Mouse (Mus musculus) thymus, adult 2 months (tissue): Measurements from ENCODE around the gene Gm19426. TPM values are rescaled to one million over a fixed set of nuclear protein-coding genes. Genes with fewer than 3 reads are reported as not detected.
A peak's percentile ranks its signal among the peaks of the same experiment; 100 is the strongest.

Experiments used
- DNase-seq: peaks from one replicate; pipeline ENCODE4 v3.0.0; 2021
- H3K27ac ChIP-seq: fragments of 200-500 bp; 2 replicates; pipeline ENCODE4 v1.5.1; 2012; ENCODE audit warnings: low read length, control low read depth; ENCODE audit not compliant: control insufficient read depth, insufficient read depth
- H3K27me3 ChIP-seq: fragments of 200-500 bp; 2 replicates; pipeline ENCODE4 v1.6.1; 2012; ENCODE audit warnings: mild to moderate bottlenecking, low read length, moderate library complexity, mixed read lengths; ENCODE audit not compliant: control insufficient read depth, insufficient read depth
- H3K36me3 ChIP-seq: fragments of 200-500 bp; 2 replicates; pipeline ENCODE4 v1.6.1; 2012; ENCODE audit warnings: mild to moderate bottlenecking, low read length, moderate library complexity; ENCODE audit not compliant: control insufficient read depth, insufficient read depth
- H3K4me1 ChIP-seq: fragments of 200-500 bp; replicated peaks from 2 replicates; pipeline ENCODE4 v1.6.1; 2012; ENCODE audit warnings: low read length; ENCODE audit not compliant: control insufficient read depth, insufficient read depth
- H3K4me3 ChIP-seq: fragments of 200-500 bp; 2 replicates; pipeline ENCODE4 v1.5.1; 2012; ENCODE audit warnings: mild to moderate bottlenecking, low read length, control low read depth, moderate library complexity; ENCODE audit not compliant: control insufficient read depth, insufficient read depth
- CTCF ChIP-seq: fragments of 200-500 bp; IDR thresholded peaks from 2 replicates; pipeline ENCODE4 v1.5.1; 2012; ENCODE audit warnings: mild to moderate bottlenecking, control low read depth, low read length, moderate library complexity, borderline replicate concordance; ENCODE audit not compliant: control insufficient read depth, poor library complexity, insufficient read depth; ENCODE audit errors: extremely low read depth
- POLR2A ChIP-seq: fragments of 200-500 bp; IDR thresholded peaks from 2 replicates; pipeline ENCODE4 v1.6.1; 2012; ENCODE audit warnings: mild to moderate bottlenecking, low read length, control low read depth, moderate library complexity; ENCODE audit not compliant: control insufficient read depth, poor library complexity, insufficient read depth; ENCODE audit errors: extremely low read depth
- WGBS: fragments of 180-500 bp; shearing (Covaris S2); methylation state at CpG from one replicate; pipeline ENCODE4 v1.1.7; 2018; 5-methylcytosine and 5-hydroxymethylcytosine counted together
- polyA plus RNA-seq: library from polyadenylated mRNA; depleted of rRNA; stranded (reverse); fragments of >200 nt; gene quantifications from 2 replicates; pipeline ENCODE4 v1.2.3, GENCODE M21; 2012

Gene Gm19426
- polyA plus RNA-seq, 1 experiment: 0.15 TPM

DNA sequence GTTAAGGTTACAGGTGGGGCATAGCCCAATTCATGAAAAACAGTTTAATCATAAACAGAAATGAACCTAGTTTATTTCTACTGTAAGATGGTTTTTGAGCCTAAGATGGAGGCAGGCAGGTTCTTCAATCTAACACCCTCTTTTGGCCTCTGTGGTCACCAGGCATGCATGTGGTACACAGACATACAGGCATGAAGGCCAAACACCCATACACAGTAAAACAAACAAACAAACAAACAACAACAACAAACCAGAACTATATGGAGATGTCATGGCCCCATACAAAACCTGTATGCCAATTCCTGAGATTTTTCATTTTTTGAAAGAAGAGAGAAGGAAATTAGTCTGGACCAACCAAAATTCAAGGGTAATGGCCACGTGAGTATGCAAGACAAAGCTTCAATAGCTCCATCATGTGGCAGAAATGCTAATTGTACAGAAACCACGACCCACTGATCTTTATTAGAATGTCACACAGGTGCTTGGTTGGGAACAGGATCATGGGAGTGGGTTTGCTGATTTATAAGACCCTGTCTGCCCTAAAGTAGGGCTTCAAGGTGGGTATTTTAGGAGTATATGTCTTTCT, 15.2 kb upstream of the Gm19426 start:
- WGBS: 1% methylated on average over 2 of the region's 2 CpGs
- DNase-seq: no peak
- Histone ChIP-seq H3K27ac (no peak overlapping the region), H3K36me3 (no peaks in the 10 kb centered on the region), H3K4me3 (no peak overlapping the region), H3K4me1 (no peaks in the 10 kb centered on the region), H3K27me3 (no peaks in the 10 kb centered on the region)
- TF ChIP-seq POLR2A: no peak

GRCm38 (mm10) chr2:84757026-84757682, 13.7 kb upstream of the Gm19426 start:
- H3K36me3 ChIP-seq: no peaks in the 10 kb centered on the region
- no peak overlapping the region for H3K27ac ChIP-seq
- 54% methylated on average over 7 of the region's 7 CpGs for WGBS
- TF ChIP-seq POLR2A: no peak
- TF ChIP-seq CTCF: no peak
- no peak overlapping the region for H3K4me3 ChIP-seq
- no peak for DNase-seq
- no peaks in the 10 kb centered on the region for H3K27me3 ChIP-seq
- H3K4me1 ChIP-seq: no peaks in the 10 kb centered on the region

DNA sequence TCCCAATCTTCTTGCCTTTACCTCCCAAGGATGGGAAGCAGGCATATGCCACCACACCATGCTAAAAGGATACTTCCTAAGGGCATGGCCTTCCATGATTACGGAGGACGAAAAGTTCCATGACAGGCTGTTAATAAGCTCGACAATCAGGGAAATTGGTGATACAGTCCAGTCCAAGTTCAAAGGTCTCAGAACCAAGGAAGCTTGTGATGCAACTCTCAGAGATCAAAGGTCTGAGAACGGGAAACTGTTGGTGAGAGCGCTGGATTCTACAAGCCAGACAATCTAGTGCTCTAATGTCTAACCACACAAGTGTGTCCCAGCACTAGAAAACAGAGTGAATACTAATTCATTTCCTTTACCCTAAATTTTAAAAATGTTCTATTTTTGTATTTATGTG, 12.8 kb upstream of the Gm19426 start:
- DNase-seq: no peak
- Histone ChIP-seq H3K27ac (no peak overlapping the region), H3K4me1 (no peaks in the 10 kb centered on the region), H3K36me3 (no peaks in the 10 kb centered on the region), H3K4me3 (no peak overlapping the region), H3K27me3 (no peaks in the 10 kb centered on the region)
- TF ChIP-seq POLR2A: no peak
- no peak for TF ChIP-seq CTCF
- WGBS: 70% methylated on average over 5 of the region's 5 CpGs

DNA sequence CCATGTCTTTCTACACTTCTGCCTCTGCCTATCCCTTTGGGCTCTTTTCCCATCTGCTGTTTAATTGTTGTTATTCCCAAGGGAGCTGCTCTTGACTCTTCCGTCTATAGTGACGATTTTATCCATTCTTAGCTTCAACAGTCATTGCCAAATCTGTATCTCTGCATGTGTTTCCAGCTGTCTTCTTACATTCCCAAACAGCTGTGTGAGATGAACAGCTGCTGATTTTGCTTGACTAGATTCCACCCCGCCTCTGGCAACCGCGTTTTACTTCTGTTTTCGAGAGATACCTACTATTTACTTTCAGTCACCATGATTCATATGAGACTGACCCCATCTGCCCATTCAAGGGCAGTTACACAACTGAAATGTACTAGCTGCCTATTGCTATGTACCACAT, 6.7 kb upstream of the Gm19426 start:
- Histone ChIP-seq H3K36me3 (no peaks in the 10 kb centered on the region), H3K4me3 (no peak overlapping the region), H3K27me3 (no peaks in the 10 kb centered on the region), H3K27ac (no peak overlapping the region), H3K4me1 (no peaks in the 10 kb centered on the region)
- 86% methylated on average over 6 of the region's 6 CpGs for WGBS
- DNase-seq: no peak
- TF ChIP-seq POLR2A (no peak), CTCF (no peak)

GRCm38 (mm10) chr2:84744126-84744525, 671 bp upstream of the Gm19426 start:
- H3K27ac ChIP-seq: no peak overlapping the region
- TF ChIP-seq CTCF: no peak
- TF ChIP-seq POLR2A: no peak

DNA sequence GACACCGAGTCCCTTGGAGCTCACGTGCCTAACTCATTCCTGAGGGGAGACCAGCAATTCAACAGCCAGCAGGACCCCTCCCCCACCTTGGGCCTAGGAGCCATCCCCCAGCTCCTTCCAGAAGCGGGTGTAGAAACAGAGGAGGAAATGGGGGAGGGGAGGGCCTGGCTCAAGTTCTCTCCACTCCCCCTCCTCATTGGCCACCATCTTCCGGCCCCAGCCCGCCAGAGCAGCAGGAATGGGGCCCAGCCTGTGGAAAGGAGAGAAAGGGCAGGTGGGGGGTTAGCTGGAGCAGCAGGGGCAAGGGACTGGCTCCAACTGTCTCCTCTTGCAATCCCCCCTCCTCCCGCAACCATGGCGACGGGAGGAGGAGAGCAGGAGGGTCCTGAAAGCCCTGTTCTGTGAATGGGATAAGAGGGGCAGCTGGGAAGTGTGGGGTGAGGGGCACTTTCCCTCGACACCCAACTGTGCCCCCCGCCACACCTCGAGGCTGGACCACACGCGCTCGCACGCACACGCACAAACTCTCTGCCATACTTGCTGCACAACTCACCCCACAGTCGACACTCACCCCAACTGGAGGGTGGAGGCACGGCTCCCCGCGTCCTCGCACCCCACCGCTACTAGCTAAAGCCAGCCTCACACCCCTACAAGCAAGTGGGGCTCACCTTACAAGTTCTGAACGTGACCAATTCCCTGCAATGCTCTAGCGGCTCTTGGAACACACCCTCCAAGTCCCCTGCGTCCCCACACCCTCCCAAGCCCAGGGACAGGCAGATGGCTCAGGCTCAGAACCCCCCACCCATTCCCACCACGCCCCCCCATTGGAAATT, 788 bp downstream of the Gm19426 start:
- TF ChIP-seq CTCF (no peak), POLR2A (no peak)
- H3K36me3 ChIP-seq: no peaks in the 10 kb centered on the region
- no peak for DNase-seq
- peaks cover 17% of the 10 kb centered on the region for H3K27me3 ChIP-seq
- peaks cover 17% of the 10 kb centered on the region for H3K4me1 ChIP-seq
- H3K27ac ChIP-seq: no peak overlapping the region
- H3K4me3 ChIP-seq: peak overlapping the region; percentile 55
- WGBS: 28% methylated on average over 26 of the region's 26 CpGs

More at GRCm38 (mm10) chr2:84744126-84744525, 671 bp upstream of the Gm19426 start:
- WGBS: 44% methylated on average over 10 of the region's 10 CpGs
- no peak for DNase-seq
- Histone ChIP-seq H3K4me3 (peak overlapping the region; percentile 55; the same call in 1 of the 2 replicates), H3K4me1 (peaks cover 17% of the 10 kb centered on the region), H3K36me3 (no peaks in the 10 kb centered on the region), H3K27me3 (peaks cover 15% of the 10 kb centered on the region)
